Mouse (Mus musculus): Measurements from ENCODE around the gene Padi3. TPM values are rescaled to one million over a fixed set of nuclear protein-coding genes. Genes with fewer than 3 reads are reported as not detected.

Padi3 gene
- 0.25 and 0.47 TPM in 2 replicates for polyA plus RNA-seq (2012; ENCODE audit: insufficient read depth, insufficient read length, missing spikeins)

- H3K4me3 ChIP-seq (ENCODE audit: insufficient read depth, low read length): no peak within 1 kb of the TSS
- H3K4me1 ChIP-seq (ENCODE audit: control insufficient read depth, insufficient read depth, low read length): no peaks in the 10 kb centered on the region
- no peak within 1 kb of the TSS for H3K27ac ChIP-seq (ENCODE audit: insufficient read depth, low read depth, low read length)
- TF ChIP-seq POLR2A (IDR thresholded peaks at IDR 0.05; ENCODE audit: borderline replicate concordance, low read depth, low read length): no peak
- TF ChIP-seq CTCF (IDR thresholded peaks at IDR 0.05; ENCODE audit: low read depth, low read length): no peak
Observed at GRCm38 (mm10) chr4:140810458-140811260, at the start of gene Padi3. Gene Padi3 (minus strand): TSS chr4:140810648.

- Histone ChIP-seq H3K4me1 (ENCODE audit: control insufficient read depth, insufficient read depth, low read length) (0 out of 2 replicates have a peak, but pooled peaks cover 4% of the 10 kb centered on the region), H3K4me3 (ENCODE audit: insufficient read depth, low read length) (no peak overlapping the region), H3K27ac (ENCODE audit: insufficient read depth, low read depth, low read length) (no peak overlapping the region)
- TF ChIP-seq CTCF (IDR thresholded peaks at IDR 0.05; ENCODE audit: low read depth, low read length) (no peak), POLR2A (IDR thresholded peaks at IDR 0.05; ENCODE audit: borderline replicate concordance, low read depth, low read length) (no peak)
Observed at GRCm38 (mm10) chr4:140859291-140859690, 48.8 kb upstream of the Padi3 start.

GRCm38 (mm10) chr4:140857813-140858212, 47.4 kb upstream of the Padi3 start:
- Histone ChIP-seq H3K27ac (ENCODE audit: insufficient read depth, low read depth, low read length) (no peak overlapping the region), H3K4me3 (ENCODE audit: insufficient read depth, low read length) (no peak overlapping the region), H3K4me1 (ENCODE audit: control insufficient read depth, insufficient read depth, low read length) (0 out of 2 replicates have a peak, but pooled peaks cover 4% of the 10 kb centered on the region)
- TF ChIP-seq POLR2A (IDR thresholded peaks at IDR 0.05; ENCODE audit: borderline replicate concordance, low read depth, low read length) (no peak), CTCF (IDR thresholded peaks at IDR 0.05; ENCODE audit: low read depth, low read length) (no peak)

GRCm38 (mm10) chr4:140857041-140857440, 46.6 kb upstream of the Padi3 start:
- H3K4me1 ChIP-seq (ENCODE audit: control insufficient read depth, insufficient read depth, low read length): no peaks in the 10 kb centered on the region
- H3K27ac ChIP-seq (ENCODE audit: insufficient read depth, low read depth, low read length): no peak overlapping the region

GRCm38 (mm10) chr4:140855151-140855550, 44.7 kb upstream of the Padi3 start:
- Histone ChIP-seq H3K27ac (ENCODE audit: insufficient read depth, low read depth, low read length) (no peak overlapping the region), H3K4me3 (ENCODE audit: insufficient read depth, low read length) (no peak overlapping the region), H3K4me1 (ENCODE audit: control insufficient read depth, insufficient read depth, low read length) (no peaks in the 10 kb centered on the region)
- TF ChIP-seq POLR2A (IDR thresholded peaks at IDR 0.05; ENCODE audit: borderline replicate concordance, low read depth, low read length): no peak
- no peak for TF ChIP-seq CTCF (IDR thresholded peaks at IDR 0.05; ENCODE audit: low read depth, low read length)

More at GRCm38 (mm10) chr4:140857041-140857440, 46.6 kb upstream of the Padi3 start:
- TF ChIP-seq CTCF (IDR thresholded peaks at IDR 0.05; ENCODE audit: low read depth, low read length) (no peak), POLR2A (IDR thresholded peaks at IDR 0.05; ENCODE audit: borderline replicate concordance, low read depth, low read length) (no peak)
- no peak overlapping the region for H3K4me3 ChIP-seq (ENCODE audit: insufficient read depth, low read length)

- no peak for TF ChIP-seq CTCF (IDR thresholded peaks at IDR 0.05; ENCODE audit: low read depth, low read length)
- TF ChIP-seq POLR2A (IDR thresholded peaks at IDR 0.05; ENCODE audit: borderline replicate concordance, low read depth, low read length): no peak
- Histone ChIP-seq H3K27ac (ENCODE audit: insufficient read depth, low read depth, low read length) (no peak overlapping the region), H3K4me1 (ENCODE audit: control insufficient read depth, insufficient read depth, low read length) (no peaks in the 10 kb centered on the region), H3K4me3 (ENCODE audit: insufficient read depth, low read length) (no peak overlapping the region)
Observed at GRCm38 (mm10) chr4:140854455-140854864, 44.0 kb upstream of the Padi3 start.

GRCm38 (mm10) chr4:140853626-140854025, 43.2 kb upstream of the Padi3 start:
- H3K4me3 ChIP-seq (ENCODE audit: insufficient read depth, low read length): no peak overlapping the region
- no peak overlapping the region for H3K27ac ChIP-seq (ENCODE audit: insufficient read depth, low read depth, low read length)
- TF ChIP-seq POLR2A (IDR thresholded peaks at IDR 0.05; ENCODE audit: borderline replicate concordance, low read depth, low read length) (no peak), CTCF (IDR thresholded peaks at IDR 0.05; ENCODE audit: low read depth, low read length) (no peak)
- no peaks in the 10 kb centered on the region for H3K4me1 ChIP-seq (ENCODE audit: control insufficient read depth, insufficient read depth, low read length)

GRCm38 (mm10) chr4:140849310-140849709, 38.9 kb upstream of the Padi3 start:
- Histone ChIP-seq H3K4me3 (ENCODE audit: insufficient read depth, low read length) (no peak overlapping the region), H3K4me1 (ENCODE audit: control insufficient read depth, insufficient read depth, low read length) (peaks cover 8% of the 10 kb centered on the region), H3K27ac (ENCODE audit: insufficient read depth, low read depth, low read length) (no peak overlapping the region)
- no peak for TF ChIP-seq CTCF (IDR thresholded peaks at IDR 0.05; ENCODE audit: low read depth, low read length)
- TF ChIP-seq POLR2A (IDR thresholded peaks at IDR 0.05; ENCODE audit: borderline replicate concordance, low read depth, low read length): no peak

- H3K4me3 ChIP-seq (ENCODE audit: insufficient read depth, low read length): no peak within 1 kb of the TSS
- TF ChIP-seq CTCF (IDR thresholded peaks at IDR 0.05; ENCODE audit: low read depth, low read length): no peak
- no peak for TF ChIP-seq POLR2A (IDR thresholded peaks at IDR 0.05; ENCODE audit: borderline replicate concordance, low read depth, low read length)
- no peak within 1 kb of the TSS for H3K27ac ChIP-seq (ENCODE audit: insufficient read depth, low read depth, low read length)
- H3K4me1 ChIP-seq (ENCODE audit: control insufficient read depth, insufficient read depth, low read length): peaks cover 16% of the 10 kb centered on the region
Observed at GRCm38 (mm10) chr4:140845666-140846065, 35.2 kb upstream of the Padi3 start, which contains the start of gene Padi1. Gene Padi1 (minus strand): TSS chr4:140845778.

GRCm38 (mm10) chr4:140844991-140845390, 34.5 kb upstream of the Padi3 start:
- Histone ChIP-seq H3K27ac (ENCODE audit: insufficient read depth, low read depth, low read length) (no peak overlapping the region), H3K4me3 (ENCODE audit: insufficient read depth, low read length) (no peak overlapping the region), H3K4me1 (ENCODE audit: control insufficient read depth, insufficient read depth, low read length) (peaks cover 17% of the 10 kb centered on the region)
- TF ChIP-seq POLR2A (IDR thresholded peaks at IDR 0.05; ENCODE audit: borderline replicate concordance, low read depth, low read length) (no peak), CTCF (IDR thresholded peaks at IDR 0.05; ENCODE audit: low read depth, low read length) (no peak)
